21 mouse cellular contexts compared by ENCODE assay signal in the genomic region with DNA sequence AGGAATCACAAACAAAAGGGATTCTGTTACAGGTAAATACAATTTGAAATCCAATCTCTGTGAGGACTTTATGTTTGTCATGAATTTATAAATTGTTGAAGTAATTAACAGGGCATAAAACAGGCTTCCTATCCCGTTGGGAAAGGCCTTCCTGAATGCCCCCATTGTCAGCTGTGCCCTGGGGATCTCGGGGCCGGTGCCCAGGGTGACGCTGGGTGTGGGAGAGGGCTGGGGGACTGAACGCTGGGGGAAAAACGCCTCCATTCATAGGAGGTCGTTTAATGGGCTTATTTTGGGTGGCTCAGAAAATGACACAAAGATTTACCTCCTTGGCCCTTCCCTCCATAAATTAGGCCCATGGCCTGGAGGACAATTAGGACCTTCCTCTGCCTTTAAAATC.
DNase-seq lines count a peak whose midpoint lies in the region; ATAC-seq lines count a peak whose summit lies in the region.
"Had no signal": no experiment of that assay in that cellular context is flagged by ENCODE, and none has a peak within 500 bp of the region (broad histone marks: within the 10 kb centered on the region; RNA-seq: fewer than 3 reads in every experiment).

No protein-coding gene starts in this region.

- no peaks in the 10 kb centered on the region for H3K27me3 ChIP-seq in kidney, embryonic 16.5 days (ENCODE audit: insufficient read depth, low read length)
- no peaks in the 10 kb centered on the region for H3K27me3 ChIP-seq in forebrain, embryonic 13.5 days
- H3K27me3 ChIP-seq in midbrain, embryonic 16.5 days (ENCODE audit: control insufficient read depth, insufficient read depth, low read depth, low read length) = no peaks in the 10 kb centered on the region
- H3K27me3 ChIP-seq: limb, embryonic 13.5 days; liver, embryonic 13.5 days had no signal

- ATAC-seq in kidney, embryonic 16.5 days (ENCODE audit: low FRiP score, low TSS enrichment) = peak; percentile 66; the same call in 1 of the 2 replicates
- ATAC-seq in forebrain, embryonic 13.5 days = no peak
- ATAC-seq in midbrain, embryonic 16.5 days = no peak

- no peaks in the 10 kb centered on the region for H3K36me3 ChIP-seq in kidney, embryonic 16.5 days (ENCODE audit: insufficient read depth, low read length)
- no peaks in the 10 kb centered on the region for H3K36me3 ChIP-seq in forebrain, embryonic 13.5 days (ENCODE audit: poor library complexity, severe bottlenecking)
- H3K36me3 ChIP-seq in midbrain, embryonic 16.5 days (ENCODE audit: control insufficient read depth, insufficient read depth, low read length) = no peaks in the 10 kb centered on the region
- H3K36me3 ChIP-seq: forebrain, embryonic 10.5 days; hindbrain, embryonic 10.5 days; limb, embryonic 13.5 days; liver, embryonic 13.5 days; midbrain, embryonic 10.5 days had no signal

- no peak overlapping the region for H3K9ac ChIP-seq in kidney, embryonic 16.5 days (replicated peaks; ENCODE audit: low read length)
- no peak overlapping the region for H3K9ac ChIP-seq in forebrain, embryonic 13.5 days
- no peak overlapping the region for H3K9ac ChIP-seq in midbrain, embryonic 16.5 days (ENCODE audit: low read depth, low read length)
- H3K9ac ChIP-seq: limb, embryonic 13.5 days; liver, embryonic 13.5 days; lung, embryonic 14.5 days had no signal

- H3K27ac ChIP-seq in kidney, embryonic 16.5 days (ENCODE audit: low read length) = 0 out of 2 replicates have a peak overlapping the region, but pooled peaks have one; percentile 21
- no peak overlapping the region for H3K27ac ChIP-seq in forebrain, embryonic 13.5 days
- H3K27ac ChIP-seq in midbrain, embryonic 16.5 days (ENCODE audit: low read length) = no peak overlapping the region
- H3K27ac ChIP-seq: forebrain, embryonic 10.5 days; hindbrain, embryonic 10.5 days; left cerebral cortex, adult 2 months; limb, embryonic 13.5 days; liver, embryonic 13.5 days; midbrain, embryonic 10.5 days had no signal

- H3K4me3 ChIP-seq in kidney, embryonic 16.5 days (ENCODE audit: low read length) = no peak overlapping the region
- no peak overlapping the region for H3K4me3 ChIP-seq in forebrain, embryonic 13.5 days
- H3K4me3 ChIP-seq in midbrain, embryonic 16.5 days (ENCODE audit: low read depth, low read length) = no peak overlapping the region
- H3K4me3 ChIP-seq: forebrain, embryonic 10.5 days; hindbrain, embryonic 10.5 days; left cerebral cortex, adult 2 months; limb, embryonic 13.5 days; liver, embryonic 13.5 days; midbrain, embryonic 10.5 days had no signal

- peaks cover 11% of the 10 kb centered on the region for H3K4me1 ChIP-seq in kidney, embryonic 16.5 days (ENCODE audit: insufficient read depth, low read length)
- peaks cover 7% of the 10 kb centered on the region for H3K4me1 ChIP-seq in forebrain, embryonic 13.5 days
- no peaks in the 10 kb centered on the region for H3K4me1 ChIP-seq in midbrain, embryonic 16.5 days (ENCODE audit: control insufficient read depth, insufficient read depth, low read length)
- H3K4me1 ChIP-seq: liver, embryonic 13.5 days; midbrain, embryonic 10.5 days had no signal

- no peak overlapping the region for H3K4me2 ChIP-seq in kidney, embryonic 16.5 days (replicated peaks; ENCODE audit: low read depth, low read length)
- H3K4me2 ChIP-seq in forebrain, embryonic 13.5 days = no peak overlapping the region
- no peak overlapping the region for H3K4me2 ChIP-seq in midbrain, embryonic 16.5 days (ENCODE audit: low read length)
- H3K4me2 ChIP-seq: limb, embryonic 13.5 days; liver, embryonic 13.5 days; lung, embryonic 14.5 days had no signal

- no peak for DNase-seq in kidney, postnatal 4 days
- peak; percentile 28 for DNase-seq in embryo, embryonic 10.5 days (ENCODE audit: low spot score)
- peak; percentile 62 for DNase-seq in forelimb bud, embryonic 11.5 days (ENCODE audit: low read depth, low spot score)
- peak; percentile 12 for DNase-seq in retina, embryonic 14.5 days (ENCODE audit: low spot score)
- DNase-seq: adrenal gland, adult 2 months; cerebellum, adult 8-10 months; gastrocnemius, postnatal 14 days; layer of hippocampus, adult 9-11 months; liver, embryonic 13.5 days; lung, embryonic 14.5 days; lung, postnatal 4 days; right cerebral cortex, postnatal 4 days; thymus, postnatal 14 days had no signal

- no peaks in the 10 kb centered on the region for H3K9me3 ChIP-seq in kidney, embryonic 16.5 days (ENCODE audit: low read length)
- H3K9me3 ChIP-seq in forebrain, embryonic 13.5 days (replicated peaks) = no peaks in the 10 kb centered on the region
- H3K9me3 ChIP-seq in midbrain, embryonic 16.5 days (replicated peaks; ENCODE audit: control insufficient read depth, low read length, poor library complexity, severe bottlenecking) = no peaks in the 10 kb centered on the region
- H3K9me3 ChIP-seq: forebrain, embryonic 10.5 days; hindbrain, embryonic 10.5 days; limb, embryonic 13.5 days; liver, embryonic 13.5 days; midbrain, embryonic 10.5 days had no signal

- 26% methylated on average over 7 of the region's 7 CpGs for WGBS in kidney, embryonic 16.5 days
- whole genome bisulfite sequencing in forebrain, embryonic 13.5 days = 8% methylated on average over 7 of the region's 7 CpGs
- 42% methylated on average over 7 of the region's 7 CpGs for WGBS in midbrain, embryonic 16.5 days

Comparison
In these comparisons a context has a peak if more than half of its experiments do, and no peak if none do; other contexts are left out.
1. DNase-seq: peak in embryo, embryonic 10.5 days (single experiment), forelimb bud, embryonic 11.5 days (single experiment) and retina, embryonic 14.5 days (single experiment); none in kidney, postnatal 4 days (0 of 2).